Mouse (Mus musculus) ovary, postnatal 36 days (tissue): ENCODE measurements around the gene Usp7.
"Not testable (repeated sequence)": the region's sequence is repeated elsewhere in the genome, so short reads cannot be mapped to it uniquely, and the experiment has no call there.

Experiments
- DNase-seq: peaks from one replicate; pipeline ENCODE4 v3.0.0; 2022; ENCODE audit warnings: low spot score, mixed read lengths

Gene Usp7

DNA sequence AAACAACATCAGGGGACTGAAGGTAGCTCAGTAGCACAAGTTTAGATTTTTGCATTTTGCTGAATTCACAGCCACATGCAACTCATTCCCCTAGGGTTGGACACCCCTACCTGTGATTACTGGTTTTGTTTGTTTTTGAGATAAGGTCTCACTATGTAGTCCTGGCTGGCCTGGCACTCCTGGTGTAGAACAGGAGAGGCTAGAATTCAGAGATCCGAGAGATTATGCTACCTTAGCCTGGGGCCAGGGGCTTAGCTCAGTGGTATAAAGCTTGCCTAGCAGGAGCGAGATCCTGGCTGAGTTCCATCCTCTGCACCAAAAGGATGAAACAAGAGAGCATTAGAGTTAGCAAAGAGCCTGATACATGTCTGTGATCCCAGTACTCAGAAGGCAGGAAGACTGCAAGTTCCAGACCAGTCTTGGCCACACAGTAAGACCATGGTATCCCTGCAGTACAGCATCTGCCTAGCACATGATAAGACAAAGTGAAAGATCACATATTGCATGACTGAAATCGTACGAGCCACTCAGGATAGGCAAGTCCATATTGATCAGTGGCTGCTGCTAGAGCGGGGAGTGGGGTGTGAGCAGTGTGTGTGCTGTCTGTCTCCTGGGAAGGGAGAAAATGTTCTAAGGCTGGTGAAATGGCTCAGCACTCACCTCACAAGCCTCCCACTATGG is 40.4 kb downstream of the Usp7 start:
- no peak for DNase-seq

DNA sequence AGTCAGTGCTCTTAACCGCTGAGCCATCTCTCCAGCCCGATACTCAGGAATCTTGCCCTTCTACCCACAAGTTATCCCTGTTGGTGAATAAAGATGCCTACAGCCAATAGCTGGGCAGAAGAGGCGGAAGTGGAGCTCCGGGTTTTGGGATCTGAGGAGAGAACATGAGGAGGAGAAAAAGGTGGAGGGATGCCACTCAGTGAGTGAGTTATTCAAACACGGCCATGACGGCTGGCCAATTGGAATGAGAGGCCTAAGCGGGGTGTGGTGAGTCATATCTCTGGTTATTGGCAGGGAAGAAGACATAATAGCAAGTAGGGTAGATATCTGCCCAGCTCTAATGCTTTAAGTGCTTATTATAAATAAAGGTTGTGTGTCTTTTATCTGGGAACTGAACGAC is 43.2 kb downstream of the Usp7 start:
- DNase-seq = no peak

DNA sequence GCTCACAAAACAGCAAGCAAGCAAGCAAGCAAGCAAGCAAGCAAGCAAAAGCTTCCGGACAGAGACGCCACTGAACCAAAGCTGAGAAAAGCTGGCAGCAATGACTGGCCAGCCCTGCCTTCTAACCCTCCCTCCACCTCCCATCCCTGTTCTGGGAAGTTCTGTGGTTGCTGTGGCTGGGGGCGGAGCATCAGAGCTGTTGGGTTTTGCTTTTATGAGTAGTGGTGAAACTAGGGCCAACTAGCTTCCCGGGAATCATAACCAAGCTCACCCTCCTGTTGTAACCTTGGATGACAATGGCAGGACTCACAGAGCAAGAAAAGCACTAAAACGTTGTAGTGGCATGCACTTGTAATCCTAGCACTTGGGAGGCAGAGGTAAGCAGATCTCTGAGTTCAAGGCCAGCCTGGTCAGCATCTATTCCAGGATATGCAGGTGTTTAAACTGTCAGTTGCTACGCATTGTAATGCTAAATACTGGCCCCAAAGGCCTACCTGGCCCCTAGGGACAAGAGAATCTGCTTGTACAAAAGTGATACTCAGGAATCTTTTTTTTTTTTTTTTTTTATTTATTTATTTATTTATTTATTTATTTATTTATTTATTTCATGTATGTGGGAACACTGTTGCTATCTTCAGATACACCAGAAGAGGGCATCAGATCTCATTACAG is 43.8 kb downstream of the Usp7 start:
- peak; percentile 24 for DNase-seq

DNA sequence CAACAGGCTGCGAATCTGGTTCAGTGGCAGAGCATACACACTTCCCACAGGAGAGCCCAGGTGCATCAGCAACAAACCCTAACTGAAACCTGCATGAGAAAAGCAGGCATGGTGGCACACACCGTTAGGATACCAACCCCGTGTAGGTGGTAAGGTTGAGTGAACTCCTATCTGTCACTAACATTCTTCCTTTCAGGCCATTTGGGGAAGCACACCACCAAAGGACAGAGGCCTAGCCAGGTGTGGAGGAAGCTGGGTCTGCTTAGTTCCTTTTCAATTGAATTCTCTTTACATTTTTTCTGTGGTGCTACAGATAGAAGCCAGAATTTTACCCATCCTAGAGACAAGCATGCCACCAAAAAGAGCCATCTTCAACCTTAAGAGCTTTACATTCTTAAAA is 44.3 kb downstream of the Usp7 start:
- no peak for DNase-seq

DNA sequence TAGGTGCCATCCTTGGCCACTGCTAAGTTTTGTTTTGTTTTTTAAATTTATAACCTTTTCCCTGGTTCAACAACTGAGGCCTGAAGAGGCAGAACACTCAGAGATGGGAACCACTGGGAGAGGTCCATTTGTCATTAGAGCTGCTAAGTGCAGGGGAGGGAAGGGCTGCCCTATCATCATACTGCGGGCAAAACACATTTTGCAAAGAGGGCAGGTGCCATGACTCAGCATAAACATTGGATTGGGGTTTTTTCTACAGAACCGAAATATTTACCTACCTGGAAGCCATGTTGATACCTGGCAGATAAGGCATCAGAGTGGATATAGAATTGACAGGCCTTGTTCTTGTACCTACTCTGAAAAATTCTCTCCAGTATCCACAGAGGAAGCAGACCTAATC is 45.6 kb downstream of the Usp7 start:
- no peak for DNase-seq

DNA sequence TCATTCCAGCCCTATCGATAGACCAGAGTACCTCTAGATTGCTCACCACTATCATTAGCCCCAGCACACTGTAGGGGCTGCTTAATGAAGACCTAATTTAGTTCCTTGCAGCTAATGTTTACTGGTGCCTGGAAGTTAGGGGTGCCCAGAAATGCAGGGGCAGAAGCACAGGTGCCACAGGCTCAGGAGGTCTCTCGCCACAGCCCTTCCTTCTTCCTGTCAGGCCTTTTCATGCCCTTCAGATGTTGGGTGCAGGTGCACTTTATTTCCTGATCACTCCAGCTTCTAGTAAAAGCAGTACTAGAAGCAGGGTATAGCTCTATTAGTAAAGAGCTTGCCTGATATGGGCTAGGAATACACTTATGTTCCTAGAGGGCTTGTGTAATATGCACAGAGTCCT is 46.4 kb downstream of the Usp7 start:
- no peak for DNase-seq

DNA sequence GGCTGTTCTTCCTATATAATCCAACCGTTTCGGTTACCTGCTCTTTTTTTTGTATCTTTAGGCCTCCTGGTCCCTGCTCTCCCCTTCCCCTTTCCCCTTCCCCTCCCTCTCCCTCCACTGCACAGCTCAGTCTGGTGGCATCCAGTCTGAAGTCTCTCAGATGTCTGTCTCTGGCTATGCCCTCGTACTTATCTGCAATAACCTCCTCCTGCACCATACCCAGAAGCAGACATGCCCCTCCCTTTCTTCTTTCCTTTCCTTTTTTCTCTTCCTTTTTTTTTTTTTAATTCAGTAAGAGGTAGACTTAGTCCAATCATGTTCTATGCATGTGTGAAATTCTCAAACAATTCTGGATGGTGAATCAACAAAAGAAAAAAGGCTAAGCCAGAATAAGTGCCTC is 48.1 kb downstream of the Usp7 start:
- no peak for DNase-seq

DNA sequence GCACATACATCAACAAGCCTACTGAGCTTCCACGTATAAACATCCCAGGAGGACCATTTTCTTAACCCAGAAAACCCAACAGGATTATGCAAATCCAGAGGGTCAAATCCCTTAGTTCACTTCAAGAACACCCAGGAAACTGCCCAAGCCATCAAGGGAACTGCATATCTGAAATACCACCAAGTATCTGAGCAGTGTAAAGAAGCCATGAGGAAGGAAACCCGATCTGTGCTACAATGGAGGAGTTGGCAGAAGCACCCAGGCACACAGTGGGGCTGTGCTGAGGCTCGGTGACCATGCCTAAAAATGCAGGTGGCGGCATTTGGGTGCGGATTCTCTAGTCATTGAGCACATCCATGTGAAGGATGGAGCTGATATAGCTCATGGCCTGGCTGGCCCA is 50.4 kb downstream of the Usp7 start:
- DNase-seq = no peak

DNA sequence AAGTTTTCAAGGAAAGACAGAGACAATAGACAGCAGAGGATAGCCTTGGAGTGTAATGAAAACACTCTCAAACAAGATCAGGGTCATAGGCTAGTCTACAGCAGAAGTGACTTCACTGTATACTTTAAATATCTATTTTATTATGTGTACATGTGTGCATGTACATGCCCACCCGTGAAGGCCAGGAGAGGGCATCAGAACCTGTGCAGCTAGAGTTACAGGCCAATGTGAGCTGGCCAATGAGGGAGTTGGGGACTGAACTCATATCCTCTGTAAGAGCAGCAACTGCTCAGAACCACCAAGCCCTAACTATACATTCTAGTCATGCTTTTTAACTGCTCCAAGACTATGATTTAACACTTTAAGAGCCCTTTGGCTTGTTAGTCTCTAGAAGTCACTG is 51.0 kb downstream of the Usp7 start:
- DNase-seq = no peak

DNA sequence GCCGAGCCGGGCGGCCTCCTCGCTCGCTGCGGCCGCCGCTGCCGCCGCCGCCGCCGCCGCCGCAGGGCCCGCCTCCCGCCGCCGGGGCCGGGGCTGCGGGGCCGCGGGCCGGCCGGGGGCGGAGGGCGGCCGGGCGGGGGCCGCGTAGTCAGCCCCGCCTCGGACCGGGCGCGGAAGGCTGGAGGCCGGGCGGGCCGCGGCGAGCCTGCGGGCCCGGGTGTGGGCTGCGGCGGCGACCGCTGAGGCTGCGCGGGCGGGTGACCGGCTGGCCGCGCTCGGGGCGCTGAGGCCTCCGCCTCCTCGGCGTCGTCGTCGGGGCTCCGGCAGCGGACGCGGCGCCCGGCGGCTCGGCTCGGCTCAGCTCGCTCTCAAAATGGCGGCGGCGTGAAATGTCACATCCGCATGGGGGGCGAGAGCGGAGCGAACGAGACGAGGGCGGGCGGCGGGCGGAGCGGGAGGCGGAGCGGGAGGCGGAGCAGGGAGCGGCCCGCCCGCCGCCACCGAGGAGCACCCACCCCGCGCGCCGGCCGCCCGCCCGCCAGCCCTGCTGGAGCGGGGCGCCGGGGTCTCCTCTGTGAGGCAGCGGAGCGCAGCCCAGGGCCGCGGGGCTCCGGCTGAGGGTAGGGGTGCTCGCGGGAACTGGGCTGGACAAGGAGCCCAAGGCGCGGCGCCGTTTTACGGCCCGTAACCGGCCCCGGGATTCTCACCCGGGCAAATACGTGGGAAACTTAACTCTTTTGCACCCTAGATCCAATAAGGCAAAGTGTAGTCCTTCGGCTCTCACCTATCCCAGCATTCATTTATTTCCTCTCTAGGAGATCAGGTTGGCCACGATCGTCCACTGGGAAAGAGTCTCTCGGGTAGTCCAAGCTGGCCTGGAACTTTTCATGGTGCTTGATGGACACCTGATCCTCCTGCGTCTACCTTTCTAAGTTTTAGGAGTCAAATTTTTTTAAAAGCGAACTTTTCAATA is 53.3 kb downstream of the Usp7 start:
- DNase-seq = peak; percentile 92

DNA sequence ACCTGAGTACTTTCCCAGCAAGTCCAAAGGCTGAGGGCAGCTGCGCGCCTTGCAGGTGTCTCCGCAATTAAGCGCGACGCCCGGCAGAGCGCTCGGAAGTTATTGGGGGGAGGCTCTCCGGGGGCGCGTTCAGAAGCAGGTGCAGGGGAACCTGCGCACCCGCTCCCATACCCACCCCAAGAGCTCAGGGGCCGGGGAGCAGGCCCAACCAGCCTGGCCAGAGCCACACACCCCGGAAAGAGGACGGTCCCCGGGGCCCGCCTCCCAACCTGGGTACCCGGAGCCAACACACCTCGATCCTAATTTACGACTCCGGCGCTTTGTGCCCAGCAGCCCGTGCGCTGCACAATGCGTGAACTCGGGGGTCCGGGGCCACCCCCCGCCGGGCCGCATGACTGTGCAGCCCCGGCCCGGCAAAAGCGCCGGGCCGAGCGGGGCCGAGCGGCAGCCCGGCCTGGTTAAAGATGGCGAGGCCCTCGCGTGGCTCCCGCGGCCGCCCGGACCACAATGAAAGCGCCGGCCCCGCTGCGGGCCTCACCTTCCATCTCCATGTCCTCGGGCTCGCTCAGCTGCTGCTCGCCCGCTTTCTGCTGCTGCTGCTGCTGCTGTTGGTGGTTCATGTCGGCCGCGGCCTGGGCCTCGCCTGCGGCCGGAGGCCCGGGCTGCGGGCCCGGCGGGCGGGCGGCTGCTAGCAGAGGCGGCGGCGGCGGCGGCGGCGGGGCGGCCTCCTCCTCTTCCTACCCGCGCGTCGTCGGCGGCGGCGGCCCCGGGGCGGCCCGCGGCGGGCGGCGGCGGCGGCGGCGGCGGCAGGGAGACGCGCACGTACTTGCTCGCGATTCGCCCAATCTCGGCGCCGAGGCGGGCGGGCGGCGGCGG is 54.2 kb downstream of the Usp7 start:
- peak; percentile 32 for DNase-seq

DNA sequence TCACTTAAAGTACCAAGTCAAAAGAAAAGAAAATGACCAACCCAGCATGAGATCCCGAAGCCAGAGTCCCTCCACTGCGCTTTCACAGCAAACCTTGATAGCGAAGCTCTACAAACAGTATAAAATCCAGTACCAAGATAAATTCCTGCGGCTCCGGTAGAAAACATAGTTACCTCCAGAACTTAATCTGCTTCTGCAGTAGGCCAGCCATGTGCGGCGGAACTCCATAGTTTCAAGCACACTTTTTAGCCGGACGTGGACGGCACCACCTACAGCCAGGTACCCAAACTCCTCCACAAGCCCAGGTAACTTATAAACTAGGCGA is 54.8 kb downstream of the Usp7 start:
- no peak for DNase-seq

DNA sequence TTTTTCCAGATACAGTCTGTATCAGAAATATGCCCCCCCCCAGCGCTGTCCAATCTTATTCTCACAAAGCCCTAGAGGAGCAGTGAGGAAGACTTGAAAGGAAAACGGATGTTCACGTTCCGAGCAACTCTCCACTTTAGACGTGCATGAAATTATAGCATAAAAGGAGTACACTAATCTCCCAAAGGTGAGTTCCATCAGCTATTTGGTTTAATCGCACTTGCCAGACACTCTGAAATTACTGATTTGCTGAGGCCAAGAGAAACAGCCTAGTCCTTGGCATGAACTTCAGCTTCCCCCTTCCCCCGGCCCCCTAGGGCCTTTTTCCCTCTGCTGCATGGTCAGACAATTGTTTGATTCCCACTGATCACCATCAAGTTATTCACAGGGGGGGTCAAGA is 55.4 kb downstream of the Usp7 start:
- DNase-seq = no peak

DNA sequence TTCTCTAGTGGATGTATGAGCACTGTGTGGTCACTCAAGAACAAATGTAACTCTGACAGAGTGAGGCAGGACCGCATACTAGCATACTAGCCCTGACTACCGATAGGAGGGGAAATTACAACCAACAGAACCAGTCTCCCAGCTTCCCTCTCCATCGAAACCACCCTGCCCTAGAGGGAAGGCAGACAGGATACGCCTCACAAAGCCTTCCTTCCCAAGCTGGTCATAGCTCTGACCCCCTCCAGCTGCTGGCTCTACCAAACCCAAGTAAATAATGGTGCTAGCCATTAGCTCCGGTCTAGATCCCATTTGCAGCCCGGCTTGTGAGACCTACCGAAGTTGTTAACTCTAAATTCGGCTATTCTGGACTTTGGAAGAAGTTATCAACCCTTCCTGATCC is 56.1 kb downstream of the Usp7 start:
- no peak for DNase-seq

DNA sequence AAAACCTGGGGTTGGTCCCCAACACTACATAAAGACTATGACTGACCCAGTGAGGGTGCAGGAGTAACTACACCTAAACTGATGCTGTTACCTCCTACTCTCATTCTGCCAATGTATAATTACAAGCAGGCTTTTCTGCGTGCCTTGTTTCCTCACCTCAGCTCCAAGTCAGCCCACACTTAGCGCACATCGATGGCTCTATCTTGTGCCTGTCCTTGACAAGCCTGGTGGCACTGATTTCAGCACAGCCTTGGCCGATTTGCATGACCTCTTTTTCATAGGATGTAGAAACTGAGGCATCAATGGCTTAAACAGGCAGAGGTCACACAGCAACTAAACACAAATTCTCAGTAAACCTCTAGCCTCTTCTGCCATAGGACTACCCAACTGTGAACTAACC is 57.4 kb downstream of the Usp7 start:
- DNase-seq = no peak

DNA sequence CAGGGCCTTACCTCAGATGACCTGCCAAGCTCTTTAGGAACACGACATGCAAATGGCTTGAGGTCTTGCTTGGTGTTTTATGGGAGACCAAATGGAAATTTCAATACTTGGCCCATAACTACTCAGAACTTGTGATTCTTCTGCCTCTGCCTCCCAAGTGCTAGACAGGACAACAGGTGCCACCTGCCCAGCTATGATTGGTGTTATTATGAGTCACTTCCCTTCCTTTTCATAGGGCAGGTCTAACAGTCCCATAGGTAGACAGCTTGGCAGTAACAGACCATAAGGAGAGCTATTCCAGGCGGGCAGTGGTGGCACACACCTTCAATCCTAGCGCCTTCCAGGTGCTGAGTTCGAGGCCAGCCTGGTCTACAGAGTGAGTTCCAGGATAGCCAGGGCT is 58.5 kb downstream of the Usp7 start:
- DNase-seq = no peak

DNA sequence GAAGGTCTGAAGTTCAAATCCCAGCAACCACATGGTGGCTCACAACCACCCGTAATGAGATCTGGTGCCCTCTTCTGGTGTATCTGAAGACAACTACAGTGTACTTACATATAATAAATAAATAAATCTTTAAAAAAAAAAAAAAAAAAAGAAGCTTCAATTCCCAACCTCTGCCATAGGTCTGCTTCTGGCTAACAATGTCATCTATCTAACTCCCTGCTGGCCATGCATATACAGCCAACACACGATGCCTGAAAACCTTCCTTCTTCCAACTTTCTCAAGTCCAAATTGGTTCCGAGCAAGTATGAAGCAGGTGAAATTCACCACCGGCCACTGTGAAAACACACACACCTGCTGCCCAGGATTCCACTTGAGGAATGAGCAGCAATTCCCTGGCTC is 59.7 kb downstream of the Usp7 start:
- not testable (repeated sequence) for DNase-seq

DNA sequence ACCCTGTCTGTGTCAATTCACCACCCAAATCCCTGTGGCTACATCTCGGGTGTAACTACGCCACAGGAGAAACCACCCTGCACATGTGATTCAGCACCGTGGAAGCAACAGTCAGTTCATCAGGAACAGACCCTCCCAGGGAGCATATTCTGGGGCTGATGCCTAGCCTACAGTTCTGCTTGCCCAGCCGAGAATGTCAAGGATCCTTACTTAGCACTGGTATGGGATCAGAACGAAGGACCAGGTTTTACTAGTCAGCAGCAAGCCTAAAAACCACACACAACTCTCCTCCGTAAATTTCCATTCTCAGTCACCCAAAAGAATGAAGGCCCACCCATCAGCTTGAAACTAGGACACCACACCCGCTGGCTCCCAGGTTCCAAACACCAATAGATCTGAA is 60.5 kb downstream of the Usp7 start:
- no peak for DNase-seq

DNA sequence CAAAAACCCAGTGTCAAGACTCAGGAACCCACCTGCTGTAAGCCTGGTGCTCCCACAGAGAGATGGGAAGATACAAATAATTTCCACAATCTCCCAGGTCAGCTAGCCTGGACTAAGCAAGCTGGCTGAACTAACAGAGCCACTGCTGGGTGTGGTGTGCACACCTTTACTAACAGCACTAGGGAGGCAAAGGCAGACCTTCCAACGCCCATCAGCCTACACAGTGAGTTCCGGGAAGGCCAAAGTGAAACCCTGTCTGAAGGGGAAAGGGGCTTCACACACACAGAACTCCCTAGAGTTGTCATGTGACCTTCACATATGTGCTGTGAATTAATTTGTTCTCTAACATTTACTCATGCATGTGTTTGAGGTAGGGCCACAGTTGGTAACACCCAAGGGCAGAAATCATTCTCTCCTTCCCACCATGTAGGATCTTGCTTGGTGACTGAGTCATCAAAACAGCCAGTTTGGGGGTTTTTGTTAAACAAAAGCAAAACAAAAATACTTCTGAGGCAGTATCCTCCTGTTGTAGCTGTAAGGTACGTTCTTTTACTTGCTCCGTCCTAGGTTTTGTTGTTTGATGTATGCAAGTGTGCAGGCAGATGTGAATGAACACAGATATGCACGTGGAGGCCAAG is 63.9 kb downstream of the Usp7 start:
- no peak for DNase-seq

DNA sequence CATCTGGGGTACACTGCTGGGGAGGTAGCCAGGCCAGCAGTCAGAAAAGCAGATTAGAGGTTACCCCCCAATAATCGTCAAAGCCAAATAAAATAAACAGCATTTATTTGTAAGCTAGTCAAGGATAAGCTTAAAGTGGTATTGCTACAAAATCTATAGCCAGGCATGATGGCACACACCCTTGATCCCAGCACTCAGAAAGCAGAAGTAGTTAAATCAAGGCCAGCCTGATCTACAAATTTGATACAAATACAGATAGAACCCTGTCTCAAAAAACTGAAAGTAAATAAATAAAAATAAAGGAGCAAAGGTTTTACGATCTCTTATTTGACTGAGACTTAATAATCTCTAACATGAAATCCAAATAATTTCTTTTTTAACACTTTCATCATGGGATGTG is 66.3 kb downstream of the Usp7 start:
- DNase-seq = no peak

DNA sequence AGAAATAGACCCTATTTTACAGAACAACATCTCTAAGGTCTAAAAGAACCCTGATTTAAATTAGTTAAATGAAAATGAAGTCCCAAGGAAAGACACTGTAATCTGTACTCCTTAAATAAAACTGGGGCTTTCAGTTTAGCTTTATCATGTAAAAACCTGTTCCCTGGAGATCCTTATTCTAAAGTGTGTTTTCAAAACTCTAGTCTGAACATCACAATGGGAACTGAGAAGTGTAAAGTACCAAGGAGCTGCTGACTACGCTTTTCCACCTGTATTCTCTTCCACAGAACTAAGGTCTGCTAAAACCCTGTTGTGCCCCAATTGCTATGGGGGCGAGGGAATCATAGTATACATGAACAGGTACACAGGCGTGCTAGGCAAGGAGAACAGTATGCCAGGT is 68.1 kb downstream of the Usp7 start:
- no peak for DNase-seq

DNA sequence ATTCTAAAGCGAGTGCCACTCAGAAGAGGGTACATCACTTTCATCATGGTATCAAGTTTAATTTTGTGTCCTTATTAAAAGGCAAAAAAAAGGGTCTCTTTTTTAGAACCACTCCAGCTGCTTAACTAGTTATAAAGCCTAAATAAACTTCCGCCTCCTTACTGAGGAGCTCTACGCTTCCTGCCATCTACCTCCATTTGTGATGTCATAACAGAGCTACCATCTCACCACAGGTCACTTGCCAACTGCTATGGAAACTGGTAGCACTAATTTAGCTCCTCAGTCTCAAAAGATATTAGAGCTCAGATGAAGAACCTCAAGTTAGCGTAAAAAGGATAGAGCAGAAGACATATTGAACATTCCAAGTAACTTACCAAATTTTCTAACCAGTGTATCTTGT is 71.7 kb downstream of the Usp7 start:
- no peak for DNase-seq
